9 mouse cellular contexts compared by ENCODE assay signal in genomic region chr11:101330371-101330924, GRCm38 (mm10). TPM values are rescaled to one million over a fixed set of nuclear protein-coding genes. Genes with fewer than 3 reads are reported as not detected.
DNase-seq lines count a peak whose midpoint lies in the region; ATAC-seq and TF ChIP-seq lines count a peak whose summit lies in the region.
"Had no signal": no experiment of that assay in that cellular context is flagged by ENCODE, and none has a peak within 500 bp of the region (broad histone marks: within the 10 kb centered on the region; RNA-seq: fewer than 3 reads in every experiment).

Gene Aoc3, plus strand, starts transcription at chr11:101330605.

- peaks cover 4% of the 10 kb centered on the region for H3K4me1 ChIP-seq in heart, adult 2 months (ENCODE audit: control insufficient read depth, insufficient read depth, low read length)
- H3K4me1 ChIP-seq in limb, embryonic 15.5 days, result peaks cover 15% of the 10 kb centered on the region
- no peaks in the 10 kb centered on the region for H3K4me1 ChIP-seq in hindbrain, postnatal 0 days (ENCODE audit: insufficient read depth, low read length)

- 25% methylated on average over 7 of the region's 7 CpGs for WGBS in heart, adult 2 months
- 62% methylated on average over 7 of the region's 7 CpGs for whole genome bisulfite sequencing in limb, embryonic 15.5 days
- WGBS in hindbrain, postnatal 0 days, result 60% methylated on average over 7 of the region's 7 CpGs

- no peaks in the 10 kb centered on the region for H3K79me2 ChIP-seq in heart, adult 2 months (replicated peaks; ENCODE audit: control insufficient read depth, insufficient read depth, low read length)

- intact Hi-C loops in heart, adult 2 months (cut with DNase I), result loop anchor here (1.0 kb wide), 1 partner anchor 30 kb away; no protein-coding TSS in a partner anchor

- H3K9ac ChIP-seq in heart, adult 2 months (ENCODE audit: low read depth, low read length), result peak within 1 kb of the TSS; percentile 28
- H3K9ac ChIP-seq in limb, embryonic 15.5 days, result no peak within 1 kb of the TSS
- no peak within 1 kb of the TSS for H3K9ac ChIP-seq in hindbrain, postnatal 0 days (replicated peaks; ENCODE audit: low read length)

- peak within 1 kb of the TSS; percentile 40 for H3K4me3 ChIP-seq in heart, adult 2 months
- H3K4me3 ChIP-seq in limb, embryonic 15.5 days, result no peak within 1 kb of the TSS
- no peak within 1 kb of the TSS for H3K4me3 ChIP-seq in hindbrain, postnatal 0 days (ENCODE audit: low read length)
- H3K4me3 ChIP-seq: erythroblast, embryonic 14.5 days had no signal

- TF ChIP-seq POLR2A in heart, adult 2 months (IDR thresholded peaks at IDR 0.05; ENCODE audit: insufficient read depth, low read depth, low read length), result peak; percentile 58; the same call in 1 of the 2 replicates

- TF ChIP-seq CTCF in heart, adult 2 months (IDR thresholded peaks at IDR 0.05), result peak; percentile 42
- TF ChIP-seq CTCF in hindbrain, postnatal 0 days (IDR thresholded peaks at IDR 0.05; ENCODE audit: low read depth), result no peak

- H3K9me3 ChIP-seq in limb, embryonic 15.5 days, result no peaks in the 10 kb centered on the region
- H3K9me3 ChIP-seq in hindbrain, postnatal 0 days (ENCODE audit: low read length), result no peaks in the 10 kb centered on the region

- TF ChIP-seq EP300 in heart, adult 2 months (IDR thresholded peaks at IDR 0.05; ENCODE audit: insufficient read depth, low read depth, low read length), result 0 out of 2 replicates have a peak, but pooled peaks have one; percentile 34

- H3K27me3 ChIP-seq in heart, adult 2 months (ENCODE audit: control insufficient read depth, insufficient read depth, low read length), result no peaks in the 10 kb centered on the region
- no peaks in the 10 kb centered on the region for H3K27me3 ChIP-seq in limb, embryonic 15.5 days
- no peaks in the 10 kb centered on the region for H3K27me3 ChIP-seq in hindbrain, postnatal 0 days (ENCODE audit: insufficient read depth, low read length)

- peak; percentile 46 for ATAC-seq in limb, embryonic 15.5 days (ENCODE audit: insufficient number of reproducible peaks, low FRiP score, low TSS enrichment, low read depth)
- no peak for ATAC-seq in hindbrain, postnatal 0 days

- no peak within 1 kb of the TSS for H3K4me2 ChIP-seq in limb, embryonic 15.5 days
- no peak within 1 kb of the TSS for H3K4me2 ChIP-seq in hindbrain, postnatal 0 days (ENCODE audit: low read depth, low read length)

- peak within 1 kb of the TSS; percentile 72 for H3K27ac ChIP-seq in heart, adult 2 months
- H3K27ac ChIP-seq in limb, embryonic 15.5 days, result peak within 1 kb of the TSS; percentile 59
- H3K27ac ChIP-seq in hindbrain, postnatal 0 days, result no peak within 1 kb of the TSS

- peak; percentile 54 for DNase-seq in kidney, postnatal 10 days
- no peak for DNase-seq in kidney, adult 9 months
- no peak for DNase-seq in adrenal gland, adult 8-10 months
- peak; percentile 59 to 61 for DNase-seq in heart, adult 2 months
- DNase-seq in hindbrain, postnatal 0 days (ENCODE audit: low spot score), result no peak
- DNase-seq in embryo, embryonic 9.5 days (ENCODE audit: extremely low spot score), result no peak
- DNase-seq in cerebellum, adult 9-11 months, result no peak

- no peaks in the 10 kb centered on the region for H3K36me3 ChIP-seq in heart, adult 2 months (ENCODE audit: control insufficient read depth, insufficient read depth, low read length)
- H3K36me3 ChIP-seq in limb, embryonic 15.5 days, result peaks cover 5% of the 10 kb centered on the region
- 0 out of 2 replicates have a peak, but pooled peaks cover 4% of the 10 kb centered on the region for H3K36me3 ChIP-seq in hindbrain, postnatal 0 days (ENCODE audit: insufficient read depth, low read length)

RNA-seq across cellular contexts. Expression of gene Aoc3, which starts in this region (rescaled TPM):
- 100 to 1,000 TPM in 1 of 4 experiments, 10 to 100 TPM in 3; 22.9 to 107 (median 42.7) TPM for total RNA-seq in adrenal gland, adult 8-10 months (2022)
- total RNA-seq in heart, adult 2 months (2021), result 10 to 100 TPM; 11.5 to 13.3 TPM
- polyA plus RNA-seq in heart, adult 2 months (2012; rRNA removed), result 21.8 and 22.0 TPM in 2 replicates
- polyA plus RNA-seq in limb, embryonic 15.5 days (2015; fragmentation: Nextera tagmentation; extraction: Ambion mirVana), result 0.90 and 1.5 TPM in 2 replicates
- total RNA-seq in hindbrain, postnatal 0 days (2014; rRNA removed), result 0.36 and 0.47 TPM in 2 replicates
- 0.10 and 0.16 TPM in 2 replicates for polyA plus RNA-seq in hindbrain, postnatal 0 days (2015; fragmentation: Nextera tagmentation; extraction: Ambion mirVana)

Comparison
In these comparisons a context has a peak if more than half of its experiments do, and no peak if none do; other contexts are left out.
1. DNase-seq: peak in kidney, postnatal 10 days (single experiment) and heart, adult 2 months (2 of 2); none in kidney, adult 9 months (single experiment), adrenal gland, adult 8-10 months (single experiment), hindbrain, postnatal 0 days (single experiment), embryo, embryonic 9.5 days (single experiment) and cerebellum, adult 9-11 months (single experiment).